Mouse (Mus musculus): ENCODE data around the gene Gstm3. TPM values are rescaled to one million over a fixed set of nuclear protein-coding genes. Genes with fewer than 3 reads are reported as not detected.
"Not testable (repeated sequence)": the region's sequence is repeated elsewhere in the genome, so short reads cannot be mapped to it uniquely, and the experiment has no call there.

Gstm3 gene
- total and polyA plus RNA-seq, 3 experiments: 0.06 TPM; not detected in 2

DNA sequence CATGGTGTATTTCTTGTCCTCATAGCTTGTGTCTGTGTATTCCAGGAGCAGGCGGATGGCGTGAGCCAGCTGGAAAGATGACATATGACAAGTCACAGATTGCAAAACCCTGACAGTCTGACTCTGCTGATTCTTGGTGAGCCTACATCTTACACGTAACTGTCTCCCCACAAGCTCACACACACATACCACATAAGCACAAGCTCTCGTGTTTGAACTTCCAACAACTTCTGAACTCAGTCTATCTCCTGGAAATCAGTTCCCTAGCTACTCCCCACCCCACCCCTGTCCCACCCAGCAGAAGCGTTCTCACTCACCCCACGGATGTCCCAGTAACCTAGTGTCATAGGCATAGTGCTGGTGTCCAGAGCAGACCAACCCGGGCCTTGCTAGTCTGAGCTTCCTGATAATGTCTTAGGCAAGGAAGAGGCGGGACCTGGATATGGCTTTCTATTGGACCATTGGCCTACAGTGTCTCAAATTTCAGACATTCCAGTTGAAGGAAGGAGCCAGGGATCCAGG is 17.0 kb upstream of the Gstm3 start, which contains the start of gene Gstm2:
Gene Gstm2, minus strand, starts transcription at position 413 of the 522 bp plus-strand sequence.
- no peak for TF ChIP-seq ELF1 (IDR thresholded peaks at IDR 0.05; ENCODE audit: low read depth, low read length)
- TF ChIP-seq JUND (IDR thresholded peaks at IDR 0.05; ENCODE audit: low read depth, low read length): no peak
- no peak for TF ChIP-seq POLR2AphosphoS2 (IDR thresholded peaks at IDR 0.05; ENCODE audit: low read length)
- no peak for TF ChIP-seq POLR2A (IDR thresholded peaks at IDR 0.05; ENCODE audit: control insufficient read depth in 1 of 2, insufficient read depth in 1 of 2, low read depth in 1 of 2, low read length in 2 of 2, poor library complexity in 1 of 2)
- no peak for TF ChIP-seq KAT2A (conservative IDR thresholded peaks at IDR 0.05; ENCODE audit: low read depth, low read length)
- TF ChIP-seq USF2 (IDR thresholded peaks at IDR 0.05; ENCODE audit: borderline replicate concordance in 1 of 2, insufficient read depth in 1 of 2, low read depth in 1 of 2, low read length in 2 of 2): no peak
- TF ChIP-seq ZNF384 (IDR thresholded peaks at IDR 0.05; ENCODE audit: low read depth, low read length): no peak
- TF ChIP-seq NELFE (IDR thresholded peaks at IDR 0.05; ENCODE audit: low read depth, low read length): no peak
- TF ChIP-seq MYC (IDR thresholded peaks at IDR 0.05; ENCODE audit: low read depth, low read length): no peak

DNA sequence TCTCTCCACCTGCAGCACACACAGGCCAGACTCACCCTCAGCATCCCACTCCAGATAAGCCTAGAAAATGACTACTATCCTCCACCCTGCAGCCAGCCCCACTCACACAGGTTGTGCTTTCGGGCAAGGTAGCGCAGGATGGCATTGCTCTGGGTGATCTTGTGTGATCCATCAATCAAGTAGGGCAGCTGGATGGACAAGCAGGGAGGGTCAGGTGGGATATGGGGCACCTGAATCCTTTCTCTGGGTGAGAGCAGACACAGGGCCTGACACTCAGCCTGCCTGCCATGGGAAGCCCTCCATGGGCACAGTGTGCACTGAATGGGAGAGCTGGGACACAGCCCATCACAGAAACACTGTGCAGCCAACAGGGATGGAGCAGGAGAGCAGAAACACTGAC is 16.1 kb upstream of the Gstm3 start:
- not testable (repeated sequence) for H3K79me2 ChIP-seq (ENCODE audit: control insufficient read depth, insufficient read depth, low read length, poor library complexity); H3K9ac ChIP-seq (ENCODE audit: control insufficient read depth, low read depth, low read length, poor library complexity, severe bottlenecking); H3K4me1 ChIP-seq (ENCODE audit: control insufficient read depth in 1 of 2, insufficient read depth in 2 of 2, low read length in 2 of 2); DNase-seq (ENCODE audit: low read depth, low spot score); H3K27ac ChIP-seq (ENCODE audit: control insufficient read depth, low read depth, low read length); H3K9me3 ChIP-seq (replicated peaks; ENCODE audit: insufficient read depth, low read length); H3K36me3 ChIP-seq (ENCODE audit: control insufficient read depth in 1 of 2, insufficient read depth in 2 of 2, low read length in 2 of 2); H3K4me3 ChIP-seq (ENCODE audit: control insufficient read depth in 1 of 2, insufficient read depth in 1 of 2, low read depth in 2 of 2, low read length in 2 of 2)
- H3K27me3 ChIP-seq (ENCODE audit: control insufficient read depth in 1 of 2, insufficient read depth in 2 of 2, low read length in 2 of 2): peaks cover 7 to 13% of the 10 kb centered on the region in 2 experiments; a peak in 3 of 4 replicates

More for the DNA sequence above, 17.0 kb upstream of the Gstm3 start, which contains the start of gene Gstm2:
- Histone ChIP-seq H3K4me3 (ENCODE audit: control insufficient read depth in 1 of 2, insufficient read depth in 1 of 2, low read depth in 2 of 2, low read length in 2 of 2) (no peak within 1 kb of the TSS), H3K27me3 (ENCODE audit: control insufficient read depth in 1 of 2, insufficient read depth in 2 of 2, low read length in 2 of 2) (peaks cover 7 to 13% of the 10 kb centered on the region in 2 experiments; a peak in 3 of 4 replicates), H3K9ac (ENCODE audit: control insufficient read depth, low read depth, low read length, poor library complexity, severe bottlenecking) (no peak within 1 kb of the TSS), H3K79me2 (ENCODE audit: control insufficient read depth, insufficient read depth, low read length, poor library complexity) (no peaks in the 10 kb centered on the region), H3K4me1 (ENCODE audit: control insufficient read depth in 1 of 2, insufficient read depth in 2 of 2, low read length in 2 of 2) (no peaks in the 10 kb centered on the region), H3K36me3 (ENCODE audit: control insufficient read depth in 1 of 2, insufficient read depth in 2 of 2, low read length in 2 of 2) (no peaks in the 10 kb centered on the region), H3K9me3 (replicated peaks; ENCODE audit: insufficient read depth, low read length) (no peaks in the 10 kb centered on the region), H3K27ac (ENCODE audit: control insufficient read depth, low read depth, low read length) (no peak within 1 kb of the TSS)
- DNase-seq (ENCODE audit: low read depth, low spot score): no peak

DNA sequence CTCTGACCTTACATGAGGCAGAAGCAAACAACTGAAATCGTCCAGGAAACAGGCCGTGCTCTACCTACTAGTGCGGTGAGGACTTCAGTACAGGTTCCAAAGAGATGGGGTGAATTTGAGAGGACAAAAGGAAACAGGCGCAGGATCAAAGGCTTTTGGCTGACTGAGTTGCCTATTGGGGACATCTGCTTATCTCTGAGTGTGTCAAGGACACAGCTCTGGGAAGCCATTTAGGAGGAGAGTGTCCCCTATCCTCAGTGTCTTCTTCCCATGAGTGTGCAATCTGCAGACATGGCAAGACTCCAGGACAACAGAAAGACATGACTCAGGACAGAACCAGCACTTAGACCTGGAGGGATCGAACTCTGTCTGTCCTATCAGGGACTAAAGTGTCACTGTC is 15.4 kb upstream of the Gstm3 start:
- no peaks in the 10 kb centered on the region for H3K4me1 ChIP-seq (ENCODE audit: control insufficient read depth in 1 of 2, insufficient read depth in 2 of 2, low read length in 2 of 2)
- no peak overlapping the region for H3K4me3 ChIP-seq (ENCODE audit: control insufficient read depth in 1 of 2, insufficient read depth in 1 of 2, low read depth in 2 of 2, low read length in 2 of 2)
- H3K27me3 ChIP-seq (ENCODE audit: control insufficient read depth in 1 of 2, insufficient read depth in 2 of 2, low read length in 2 of 2): peaks cover 7 to 13% of the 10 kb centered on the region in 2 experiments; a peak in 3 of 4 replicates
- H3K27ac ChIP-seq (ENCODE audit: control insufficient read depth, low read depth, low read length): no peak overlapping the region
- TF ChIP-seq POLR2AphosphoS2 (IDR thresholded peaks at IDR 0.05; ENCODE audit: low read length): no peak
- no peaks in the 10 kb centered on the region for H3K36me3 ChIP-seq (ENCODE audit: control insufficient read depth in 1 of 2, insufficient read depth in 2 of 2, low read length in 2 of 2)
- no peak overlapping the region for H3K9ac ChIP-seq (ENCODE audit: control insufficient read depth, low read depth, low read length, poor library complexity, severe bottlenecking)
- no peaks in the 10 kb centered on the region for H3K79me2 ChIP-seq (ENCODE audit: control insufficient read depth, insufficient read depth, low read length, poor library complexity)
- H3K9me3 ChIP-seq (replicated peaks; ENCODE audit: insufficient read depth, low read length): no peaks in the 10 kb centered on the region
- no peak for DNase-seq (ENCODE audit: low read depth, low spot score)
